Mouse (Mus musculus) liver, adult 2 months (tissue): ENCODE measurements around the gene Clba1.

Experiments
- CTCF ChIP-seq: fragments of 200-500 bp; IDR thresholded peaks from 2 replicates; pipeline ENCODE4 v1.5.1; 2011; ENCODE audit warnings: low read depth, low read length, control low read depth
- POLR2A ChIP-seq: fragments of 200-500 bp; IDR thresholded peaks from 2 replicates; pipeline ENCODE4 v1.6.1; 2011; ENCODE audit warnings: low read length, control low read depth; ENCODE audit not compliant: insufficient read depth; ENCODE audit errors: extremely low read depth

DNA sequence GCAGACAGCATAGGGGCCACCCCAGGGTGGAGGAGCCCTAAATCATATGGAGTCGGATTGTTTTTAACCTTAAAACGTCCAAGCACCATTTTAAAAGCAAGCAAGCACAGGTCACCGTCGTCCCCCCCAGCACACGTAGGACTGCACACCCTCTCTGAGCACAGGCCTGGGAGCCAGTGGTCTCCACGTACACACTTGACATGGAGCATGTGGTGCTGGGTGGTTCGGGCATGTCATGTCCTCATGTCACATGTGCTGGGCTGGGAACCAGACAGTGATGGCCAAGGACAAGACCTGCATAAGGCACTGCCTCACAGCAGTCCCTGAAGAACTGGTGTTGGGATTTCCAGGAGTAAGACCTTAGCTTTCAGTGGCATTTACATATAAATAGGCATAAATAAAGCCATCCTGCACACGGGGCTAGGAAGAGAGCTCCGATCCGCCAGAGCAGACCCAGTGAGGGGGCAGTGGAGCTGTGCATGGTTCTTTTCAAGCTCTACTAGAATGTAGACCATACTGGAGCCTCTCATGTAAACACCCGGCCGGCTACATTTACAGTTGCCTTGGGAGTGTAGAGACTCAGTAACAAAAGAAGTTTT lies 11.8 kb downstream of the Clba1 start:
- TF ChIP-seq POLR2A (no peak), CTCF (no peak)
